Mouse (Mus musculus) G1E (cell line): ENCODE measurements around the gene Hnrnpul2.

Experiments
- CTCF ChIP-seq: IDR thresholded peaks from 2 replicates; pipeline ENCODE4 v1.5.1; 2012; ENCODE audit warnings: low read depth, low read length, inconsistent platforms, mixed read lengths
- GATA1 ChIP-seq: IDR thresholded peaks from 2 replicates; pipeline ENCODE4 v1.6.1; 2012; ENCODE audit warnings: borderline replicate concordance, low read length, inconsistent platforms, mixed read lengths
- TAL1 ChIP-seq: conservative IDR thresholded peaks from 2 replicates; pipeline ENCODE4 v1.6.1; 2012; ENCODE audit warnings: low read depth, low read length, inconsistent platforms, mixed read lengths

- TF ChIP-seq CTCF, result no peak
- no peak for TF ChIP-seq GATA1
- TF ChIP-seq TAL1, result no peak
These were observed 15.7 kb upstream of the Hnrnpul2 start for GRCm38 (mm10) chr19:8803879-8804660.
